Mouse (Mus musculus): ENCODE measurements at regions not wholly inside any gene's neighbourhood (a gene's known extent, or its start where the extent isn't known, plus 50 kb on each side); places are given as distances from the start of the nearest gene placed in this dataset.

DNA sequence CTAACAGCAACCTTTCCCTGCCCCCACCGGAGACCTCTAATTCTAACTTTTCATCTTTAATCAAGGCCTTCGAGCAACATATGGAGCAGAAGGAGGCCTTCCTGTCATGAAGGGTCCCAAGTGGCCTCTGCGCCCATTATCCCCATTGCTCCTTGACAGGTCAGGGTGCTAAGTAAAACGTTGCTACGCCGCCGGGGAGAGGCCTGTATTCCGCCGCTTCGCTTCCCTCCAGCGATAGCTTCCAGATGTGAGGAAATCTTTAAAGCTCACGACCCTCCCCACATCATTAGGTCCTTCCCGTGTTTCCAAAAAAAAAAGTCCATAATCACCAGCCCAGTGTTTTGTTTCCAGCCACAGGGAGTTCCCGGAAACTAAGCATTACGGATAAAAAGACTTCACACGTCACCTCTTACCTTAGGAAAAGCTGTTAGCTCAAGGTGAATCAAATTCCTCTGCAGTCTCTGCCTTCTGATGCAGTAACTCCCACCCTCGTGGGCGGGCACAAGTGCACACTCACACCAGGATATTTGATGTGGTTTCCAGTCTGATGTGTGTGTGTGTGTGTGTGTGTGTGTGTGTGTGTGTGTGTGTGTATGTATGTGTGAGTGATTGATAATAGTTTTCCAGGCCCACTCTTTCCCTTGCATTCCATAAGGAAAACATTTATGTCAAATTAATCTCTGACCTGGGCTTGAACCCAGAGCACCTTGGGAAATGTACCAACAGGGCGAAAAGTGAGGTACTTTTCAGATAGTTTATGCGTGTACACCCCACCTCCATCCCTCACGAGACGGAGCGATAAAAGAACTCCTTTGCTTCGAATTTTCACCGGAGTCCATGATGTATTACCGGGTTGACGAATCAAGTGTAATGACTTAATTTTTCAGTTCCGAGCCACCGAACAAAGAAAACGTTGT, 107.5 kb downstream of the Gm45692 start:
- WGBS: 70% methylated on average over 30 of the region's 30 CpGs
- Histone ChIP-seq H3K9me3 (no peaks in the 10 kb centered on the region), H3K27ac (no peak overlapping the region), H3K27me3 (no peaks in the 10 kb centered on the region), H3K36me3 (replicated peaks) (no peaks in the 10 kb centered on the region), H3K4me3 (replicated peaks) (no peak overlapping the region), H3K4me1 (no peaks in the 10 kb centered on the region), H3K9ac (no peak overlapping the region), H3K4me2 (no peak overlapping the region)
- ATAC-seq (ENCODE audit: low FRiP score): no peak

DNA sequence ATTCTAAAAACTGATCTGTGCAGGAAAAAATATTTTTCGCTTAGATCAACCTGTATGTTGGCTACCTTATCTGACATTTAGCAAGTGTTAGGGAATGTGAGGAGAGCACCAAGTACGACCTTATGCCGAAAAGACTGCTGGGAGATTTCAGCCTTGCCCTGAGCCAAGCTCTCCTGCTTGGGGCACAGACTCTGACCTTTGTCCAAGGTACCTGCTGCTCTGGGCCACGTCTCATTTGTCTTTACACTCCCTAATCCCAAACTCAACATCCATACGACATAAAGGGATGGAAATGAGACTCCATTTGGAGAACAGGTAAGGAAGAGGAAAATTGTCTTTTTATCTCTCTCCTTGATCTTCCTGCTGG, 108.2 kb downstream of the Gm45692 start:
- H3K27me3 ChIP-seq: no peaks in the 10 kb centered on the region
- WGBS: 61% methylated on average over 5 of the region's 5 CpGs
- no peak overlapping the region for H3K4me2 ChIP-seq
- no peaks in the 10 kb centered on the region for H3K36me3 ChIP-seq (replicated peaks)
- no peaks in the 10 kb centered on the region for H3K4me1 ChIP-seq
- H3K9ac ChIP-seq: no peak overlapping the region
- H3K27ac ChIP-seq: no peak overlapping the region
- no peak overlapping the region for H3K4me3 ChIP-seq (replicated peaks)
- no peak for ATAC-seq (ENCODE audit: low FRiP score)
- no peaks in the 10 kb centered on the region for H3K9me3 ChIP-seq

DNA sequence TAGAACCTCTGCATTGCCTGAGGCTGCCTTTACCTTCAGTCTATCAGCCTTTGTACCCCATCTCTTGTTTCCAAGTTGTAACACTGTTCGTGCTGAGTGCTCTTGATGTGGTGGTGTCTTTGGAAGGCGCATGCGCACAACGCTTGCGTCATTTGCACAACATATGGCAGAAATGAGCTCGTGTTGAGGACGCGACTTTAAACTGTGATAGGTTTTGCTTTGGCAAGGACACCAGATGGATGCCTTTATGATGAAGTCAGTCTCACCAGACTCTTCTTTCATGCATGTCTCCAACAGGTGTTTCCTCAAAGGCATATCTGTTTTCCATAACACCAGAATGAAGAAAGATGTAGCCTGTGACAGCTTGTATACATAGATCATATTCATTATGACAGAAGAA, 110.2 kb downstream of the Gm45692 start:
- Histone ChIP-seq H3K27ac (no peak overlapping the region), H3K4me1 (no peaks in the 10 kb centered on the region), H3K27me3 (no peaks in the 10 kb centered on the region), H3K9me3 (0 out of 2 replicates have a peak, but pooled peaks cover 6% of the 10 kb centered on the region), H3K4me2 (no peak overlapping the region), H3K4me3 (replicated peaks) (no peak overlapping the region), H3K36me3 (replicated peaks) (no peaks in the 10 kb centered on the region), H3K9ac (no peak overlapping the region)
- no peak for ATAC-seq (ENCODE audit: low FRiP score)
- WGBS: 95% methylated on average over 8 of the region's 8 CpGs

DNA sequence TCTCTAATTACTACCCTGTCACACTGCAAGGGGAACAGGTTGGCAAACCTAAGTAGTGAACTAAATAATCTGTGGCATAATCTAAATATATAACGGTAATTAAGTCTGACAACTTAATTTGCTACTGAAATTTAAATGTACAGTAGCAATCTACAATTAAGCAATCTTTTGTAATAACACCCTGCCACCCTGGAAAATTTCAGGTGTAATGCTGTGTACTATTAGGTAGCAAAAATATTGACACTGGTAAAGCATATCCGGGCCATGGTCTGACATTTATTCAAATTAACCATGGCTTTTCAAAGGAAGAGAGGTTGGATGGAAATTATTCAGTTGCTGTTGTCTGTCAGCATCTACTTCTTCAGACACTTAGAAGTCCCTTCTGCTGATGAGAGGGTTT, 119.7 kb downstream of the Gm45692 start:
- Histone ChIP-seq H3K27ac (no peak overlapping the region), H3K4me3 (replicated peaks) (no peak overlapping the region), H3K4me2 (no peak overlapping the region), H3K9me3 (0 out of 2 replicates have a peak, but pooled peaks cover 4% of the 10 kb centered on the region), H3K4me1 (no peaks in the 10 kb centered on the region), H3K36me3 (replicated peaks) (no peaks in the 10 kb centered on the region), H3K9ac (no peak overlapping the region), H3K27me3 (no peaks in the 10 kb centered on the region)
- no peak for ATAC-seq (ENCODE audit: low FRiP score)
- 92% methylated on average over 2 of the region's 2 CpGs for WGBS

DNA sequence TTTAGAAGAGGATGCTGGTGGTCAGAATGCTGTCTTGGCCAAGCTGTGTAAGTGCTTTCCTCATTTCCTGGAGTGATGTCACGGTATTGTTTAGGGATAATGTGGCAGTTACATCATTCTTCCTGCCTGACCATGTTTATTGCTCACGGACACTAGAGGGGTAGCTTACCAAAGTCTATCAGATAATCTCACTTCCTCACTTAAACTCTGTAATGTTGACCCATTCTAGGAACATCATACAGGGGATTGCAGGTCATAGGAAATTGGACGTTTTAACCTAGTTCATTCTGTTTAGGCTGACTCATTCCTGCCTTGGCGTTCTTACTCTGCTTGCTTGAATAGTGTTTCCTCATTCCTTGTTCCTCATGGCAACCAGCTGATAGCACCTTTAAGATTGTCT, 120.3 kb downstream of the Gm45692 start:
- no peak for ATAC-seq (ENCODE audit: low FRiP score)
- Histone ChIP-seq H3K4me2 (no peak overlapping the region), H3K4me1 (no peaks in the 10 kb centered on the region), H3K9ac (no peak overlapping the region), H3K36me3 (replicated peaks) (no peaks in the 10 kb centered on the region), H3K9me3 (no peaks in the 10 kb centered on the region), H3K27me3 (no peaks in the 10 kb centered on the region), H3K27ac (no peak overlapping the region), H3K4me3 (replicated peaks) (no peak overlapping the region)
- 83% methylated on average over 4 of the region's 4 CpGs for WGBS

DNA sequence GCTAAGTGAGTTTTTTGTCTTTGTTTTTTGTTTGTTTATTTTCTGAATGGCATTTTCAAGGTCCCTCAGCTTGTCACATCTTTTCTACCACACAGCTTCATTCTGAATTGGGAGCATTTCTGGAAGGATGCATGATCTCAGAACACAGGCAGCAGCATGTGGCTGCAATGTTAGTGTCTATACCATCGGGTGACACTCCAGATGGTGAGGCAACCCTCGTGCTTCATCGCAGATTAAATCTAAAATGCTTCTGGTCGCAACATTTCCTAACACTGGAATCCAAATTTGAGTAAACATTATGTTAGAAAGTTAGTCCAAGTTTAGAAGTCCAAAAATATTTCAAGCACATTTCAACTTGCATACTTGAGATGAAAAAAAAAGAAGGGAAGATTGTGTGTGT, 124.4 kb downstream of the Gm45692 start:
- no peak overlapping the region for H3K9ac ChIP-seq
- H3K9me3 ChIP-seq: no peaks in the 10 kb centered on the region
- H3K4me1 ChIP-seq: no peaks in the 10 kb centered on the region
- 81% methylated on average over 4 of the region's 4 CpGs for WGBS
- H3K4me3 ChIP-seq (replicated peaks): no peak overlapping the region
- no peaks in the 10 kb centered on the region for H3K36me3 ChIP-seq (replicated peaks)
- H3K27me3 ChIP-seq: no peaks in the 10 kb centered on the region
- H3K27ac ChIP-seq: no peak overlapping the region
- no peak for ATAC-seq (ENCODE audit: low FRiP score)
- no peak overlapping the region for H3K4me2 ChIP-seq

DNA sequence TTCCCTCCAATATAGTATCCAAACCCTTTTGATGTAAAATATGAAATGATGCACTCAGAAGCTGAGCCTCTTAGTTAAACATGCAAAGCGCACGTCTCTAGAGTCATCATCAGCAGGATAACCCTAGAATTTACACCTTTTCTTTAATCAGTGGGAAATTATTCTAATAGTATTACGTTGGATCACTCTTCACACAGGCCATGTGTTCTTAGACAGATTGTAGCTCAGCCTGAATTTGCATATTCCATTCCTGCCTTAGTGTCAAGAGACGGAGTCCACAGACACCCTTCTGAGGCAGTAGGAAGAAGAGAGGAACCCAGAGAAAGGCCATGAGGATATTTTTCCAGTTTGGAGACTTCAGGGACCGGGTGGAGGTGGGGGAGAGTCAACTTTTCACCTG, 125.0 kb downstream of the Gm45692 start:
- H3K36me3 ChIP-seq (replicated peaks): no peaks in the 10 kb centered on the region
- no peak overlapping the region for H3K27ac ChIP-seq
- H3K9ac ChIP-seq: no peak overlapping the region
- no peak overlapping the region for H3K4me2 ChIP-seq
- no peak overlapping the region for H3K4me3 ChIP-seq (replicated peaks)
- H3K9me3 ChIP-seq: no peaks in the 10 kb centered on the region
- no peaks in the 10 kb centered on the region for H3K4me1 ChIP-seq
- H3K27me3 ChIP-seq: no peaks in the 10 kb centered on the region
- WGBS: 83% methylated on average over 5 of the region's 5 CpGs
- ATAC-seq (ENCODE audit: low FRiP score): no peak

DNA sequence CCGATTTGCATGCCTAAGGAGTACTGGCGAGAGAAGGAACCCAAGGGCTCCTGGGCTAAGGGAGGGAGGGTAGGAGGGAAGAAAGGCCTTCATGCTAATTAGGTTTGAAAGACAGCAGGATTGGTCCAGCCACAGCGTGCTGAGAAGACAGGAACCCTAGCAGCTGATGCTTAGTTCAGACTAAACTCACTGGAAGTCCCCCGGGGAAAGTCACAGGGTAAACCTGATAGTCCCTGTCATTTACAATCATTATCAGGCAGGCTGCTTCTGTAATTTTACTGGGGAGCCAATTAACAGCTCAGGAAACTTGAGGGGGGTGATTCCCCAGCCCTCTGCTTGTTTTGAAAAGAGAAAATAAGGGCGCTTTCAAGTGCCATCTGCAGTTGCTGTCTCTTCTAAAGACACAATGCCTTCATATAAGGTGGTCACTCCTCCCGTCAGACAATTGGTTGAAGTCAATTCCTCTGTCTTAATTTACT, 135.9 kb downstream of the Gm45692 start:
- Histone ChIP-seq H3K9ac (no peak overlapping the region), H3K36me3 (replicated peaks) (no peaks in the 10 kb centered on the region), H3K9me3 (peaks cover 7% of the 10 kb centered on the region), H3K27me3 (no peaks in the 10 kb centered on the region), H3K4me2 (peak overlapping the region; percentile 17; the same call in 1 of the 2 replicates), H3K4me1 (peaks cover 9% of the 10 kb centered on the region; the same call in 1 of the 2 replicates), H3K4me3 (replicated peaks) (no peak overlapping the region), H3K27ac (peak overlapping the region; percentile 75)
- under 1% methylated on average over 6 of the region's 6 CpGs for WGBS
- ATAC-seq (ENCODE audit: low FRiP score): peak; percentile 92

DNA sequence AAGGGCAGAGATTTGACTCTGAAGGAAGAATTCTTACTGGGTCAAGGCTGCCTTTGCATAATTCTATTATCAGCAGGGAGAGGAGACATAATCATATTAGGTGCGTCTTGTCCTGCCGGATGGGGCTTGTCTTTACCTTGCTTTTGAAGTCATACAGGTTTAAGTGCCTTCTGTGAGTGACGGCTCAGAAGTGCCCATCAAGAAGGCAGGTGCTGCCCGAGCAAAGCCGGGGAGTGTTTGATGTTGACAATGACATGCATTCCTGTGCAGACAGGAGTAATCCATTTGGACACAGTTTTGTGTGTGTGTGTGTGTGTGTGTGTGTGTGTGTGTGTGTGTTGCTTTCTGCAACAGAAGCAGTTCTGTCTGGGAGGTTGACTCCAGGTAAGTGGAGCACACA, 141.0 kb downstream of the Gm45692 start:
- H3K9ac ChIP-seq: no peak overlapping the region
- H3K36me3 ChIP-seq (replicated peaks): no peaks in the 10 kb centered on the region
- H3K4me1 ChIP-seq: peaks cover 17% of the 10 kb centered on the region
- 63% methylated on average over 5 of the region's 5 CpGs for WGBS
- no peaks in the 10 kb centered on the region for H3K9me3 ChIP-seq
- H3K27me3 ChIP-seq: no peaks in the 10 kb centered on the region
- no peak overlapping the region for H3K4me3 ChIP-seq (replicated peaks)
- H3K4me2 ChIP-seq: no peak overlapping the region
- ATAC-seq (ENCODE audit: low FRiP score): no peak
- H3K27ac ChIP-seq: no peak overlapping the region

DNA sequence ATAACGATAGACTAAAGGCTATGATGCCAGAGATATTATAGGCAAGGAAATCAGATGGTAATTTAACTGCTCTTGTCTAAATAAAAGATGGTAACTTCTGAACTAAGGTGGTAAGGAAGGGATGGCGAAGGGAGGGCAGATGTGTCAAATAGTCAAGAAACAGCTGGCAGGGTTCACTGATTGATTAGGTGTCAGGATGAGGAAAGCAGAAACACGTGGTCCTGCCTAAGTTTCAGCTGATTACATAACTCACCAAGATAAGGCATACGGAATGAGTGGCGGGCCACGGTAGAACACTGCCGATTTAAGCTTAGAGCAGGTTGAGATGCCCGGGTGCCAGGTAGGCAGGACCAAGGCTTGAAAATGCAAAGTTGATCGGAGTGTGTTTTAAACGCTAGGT, 143.2 kb downstream of the Gm45692 start:
- no peaks in the 10 kb centered on the region for H3K9me3 ChIP-seq
- H3K36me3 ChIP-seq (replicated peaks): no peaks in the 10 kb centered on the region
- peaks cover 34% of the 10 kb centered on the region for H3K4me1 ChIP-seq
- H3K9ac ChIP-seq: no peak overlapping the region
- no peak for ATAC-seq (ENCODE audit: low FRiP score)
- no peak overlapping the region for H3K4me2 ChIP-seq
- WGBS: 93% methylated on average over 10 of the region's 10 CpGs
- no peak overlapping the region for H3K27ac ChIP-seq
- H3K27me3 ChIP-seq: no peaks in the 10 kb centered on the region
- no peak overlapping the region for H3K4me3 ChIP-seq (replicated peaks)

DNA sequence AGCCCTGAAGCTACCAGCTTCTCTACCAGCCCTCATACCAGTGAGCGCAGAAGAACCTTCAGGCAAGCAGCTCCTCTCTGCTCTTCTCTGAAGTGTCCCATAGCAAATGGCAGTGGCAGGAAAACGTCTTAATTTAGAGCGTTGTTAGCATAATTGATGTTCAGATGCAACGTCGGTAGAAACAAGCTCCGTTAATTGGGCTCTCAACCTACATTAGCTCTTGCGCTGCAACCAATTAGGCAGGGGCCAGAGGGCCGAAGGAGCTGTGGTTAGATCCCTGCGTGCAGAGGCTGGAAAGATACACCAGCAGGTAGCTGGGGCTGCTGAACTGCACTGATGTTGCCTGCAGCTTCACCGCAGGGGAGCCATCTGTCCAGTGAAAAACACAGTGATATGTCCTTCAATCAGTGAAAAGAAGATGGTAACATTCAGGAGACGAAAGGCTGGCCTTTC, 145.6 kb downstream of the Gm45692 start:
- Histone ChIP-seq H3K9ac (no peak overlapping the region), H3K4me3 (replicated peaks) (no peak overlapping the region), H3K27me3 (no peaks in the 10 kb centered on the region), H3K27ac (peak overlapping the region; percentile 83), H3K36me3 (replicated peaks) (no peaks in the 10 kb centered on the region), H3K9me3 (no peaks in the 10 kb centered on the region), H3K4me1 (peaks cover 52% of the 10 kb centered on the region), H3K4me2 (peak overlapping the region; percentile 22)
- peak; percentile 86 for ATAC-seq (ENCODE audit: low FRiP score)
- 3% methylated on average over 11 of the region's 11 CpGs for WGBS

DNA sequence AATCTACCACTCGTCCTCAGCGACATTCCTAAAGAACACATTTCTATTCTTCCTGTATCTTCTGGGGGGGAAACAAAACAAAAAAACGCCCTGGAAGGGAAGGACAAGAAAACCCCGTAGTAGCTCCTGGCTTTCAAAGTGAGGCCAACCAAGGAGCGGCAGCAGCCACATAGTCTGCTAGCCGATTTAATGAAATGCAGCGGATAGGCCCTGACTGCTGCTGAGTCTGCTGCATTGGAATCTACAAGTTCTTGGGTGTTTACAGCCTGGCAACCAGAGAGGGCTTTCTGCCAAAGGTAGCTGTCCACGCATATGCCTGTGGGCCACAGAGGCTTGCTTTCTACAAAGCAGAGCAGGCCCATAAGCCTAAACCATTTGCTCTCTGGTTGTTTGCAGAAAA, 146.0 kb downstream of the Gm45692 start:
- peak overlapping the region; percentile 22 for H3K4me2 ChIP-seq
- H3K4me1 ChIP-seq: peaks cover 52% of the 10 kb centered on the region
- no peak overlapping the region for H3K9ac ChIP-seq
- 5% methylated on average over 8 of the region's 8 CpGs for WGBS
- H3K4me3 ChIP-seq (replicated peaks): no peak overlapping the region
- H3K27me3 ChIP-seq: no peaks in the 10 kb centered on the region
- H3K36me3 ChIP-seq (replicated peaks): no peaks in the 10 kb centered on the region
- peak; percentile 42; the same call in 1 of the 2 replicates for ATAC-seq (ENCODE audit: low FRiP score)
- H3K27ac ChIP-seq: peak overlapping the region; percentile 83
- H3K9me3 ChIP-seq: no peaks in the 10 kb centered on the region

DNA sequence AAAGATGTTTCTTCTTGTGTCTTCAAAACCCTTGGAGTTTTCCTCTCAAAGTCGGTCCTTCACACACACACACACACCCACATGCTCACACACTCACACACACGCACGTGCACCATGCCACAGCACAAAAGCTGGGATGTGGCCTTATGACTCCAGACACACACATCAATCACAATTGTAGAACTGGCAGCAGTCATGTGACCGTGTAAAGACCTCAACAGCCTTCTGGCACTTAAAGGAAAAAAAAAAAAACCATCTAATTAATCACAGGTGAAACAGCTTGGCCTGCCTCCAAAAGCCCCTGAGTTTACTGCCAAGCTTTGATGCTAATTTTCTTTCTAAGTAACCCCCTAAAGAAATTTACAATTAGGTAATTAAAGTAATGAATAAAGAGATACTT, 147.1 kb downstream of the Gm45692 start:
- H3K9me3 ChIP-seq: no peaks in the 10 kb centered on the region
- H3K4me3 ChIP-seq (replicated peaks): no peak overlapping the region
- no peaks in the 10 kb centered on the region for H3K27me3 ChIP-seq
- peaks cover 52% of the 10 kb centered on the region for H3K4me1 ChIP-seq
- no peak overlapping the region for H3K9ac ChIP-seq
- no peaks in the 10 kb centered on the region for H3K36me3 ChIP-seq (replicated peaks)
- no peak overlapping the region for H3K4me2 ChIP-seq
- H3K27ac ChIP-seq: peak overlapping the region; percentile 83
- 24% methylated on average over 4 of the region's 4 CpGs for WGBS
- ATAC-seq (ENCODE audit: low FRiP score): peak; percentile 55; the same call in 1 of the 2 replicates

Measured in forebrain, embryonic 12.5 days (tissue).